Mouse (Mus musculus) macrophage (primary cell): ENCODE measurements at regions not wholly inside any gene's neighbourhood (a gene's known extent, or its start where the extent isn't known, plus 50 kb on each side); places are given as distances from the start of the nearest gene placed in this dataset.

Experiments used
- H3K27ac ChIP-seq: fragments of 350-480 bp; formaldehyde crosslinking; 2 replicates; pipeline ENCODE4 v1.9.0; 2021
- H3K36me3 ChIP-seq: fragments of 350-480 bp; formaldehyde crosslinking; 2 replicates; pipeline ENCODE4 v1.9.0; 2021; ENCODE audit errors: inconsistent target
- H3K4me3 ChIP-seq: fragments of 350-480 bp; formaldehyde crosslinking; 2 replicates; pipeline ENCODE4 v1.9.0; 2021; ENCODE audit errors: inconsistent target
- H3K79me2 ChIP-seq: fragments of 350-480 bp; formaldehyde crosslinking; 2 replicates; pipeline ENCODE4 v1.9.0; 2021; ENCODE audit errors: inconsistent target
- WGBS: methylation state at CpG from one replicate; pipeline ENCODE4 v1.1.7; 2026; ENCODE audit warnings: inconsistent platforms; ENCODE audit not compliant: missing documents; 5-methylcytosine and 5-hydroxymethylcytosine counted together

GRCm38 (mm10) chr14:103906417-103907070 lies 62.3 kb upstream of the Ednrb start:
- Histone ChIP-seq H3K79me2 (no peaks in the 10 kb centered on the region), H3K27ac (no peak overlapping the region), H3K4me3 (no peak overlapping the region), H3K36me3 (no peaks in the 10 kb centered on the region)
- 96% methylated on average over 2 of the region's 2 CpGs for WGBS

GRCm38 (mm10) chr14:103900817-103901216 lies 56.6 kb upstream of the Ednrb start:
- no peak overlapping the region for H3K4me3 ChIP-seq
- 58% methylated on average over 2 of the region's 2 CpGs for WGBS
- no peaks in the 10 kb centered on the region for H3K36me3 ChIP-seq
- H3K27ac ChIP-seq: no peak overlapping the region
- H3K79me2 ChIP-seq: no peaks in the 10 kb centered on the region

- H3K27ac ChIP-seq: peak overlapping the region; percentile 46
- H3K79me2 ChIP-seq: no peaks in the 10 kb centered on the region
- H3K4me3 ChIP-seq: no peak overlapping the region
- H3K36me3 ChIP-seq: no peaks in the 10 kb centered on the region
- 55% methylated on average over 22 of the region's 22 CpGs for WGBS
These were observed 55.1 kb upstream of the Ednrb start for GRCm38 (mm10) chr14:103899111-103899814.

GRCm38 (mm10) chr14:103898689-103899088 lies 54.5 kb upstream of the Ednrb start:
- no peaks in the 10 kb centered on the region for H3K79me2 ChIP-seq
- H3K4me3 ChIP-seq: no peak overlapping the region
- H3K36me3 ChIP-seq: no peaks in the 10 kb centered on the region
- peak overlapping the region; percentile 46 for H3K27ac ChIP-seq
- 5% methylated on average over 9 of the region's 9 CpGs for WGBS

- WGBS: 95% methylated on average over 7 of the region's 7 CpGs
- no peaks in the 10 kb centered on the region for H3K36me3 ChIP-seq
- no peak overlapping the region for H3K27ac ChIP-seq
- no peaks in the 10 kb centered on the region for H3K79me2 ChIP-seq
- H3K4me3 ChIP-seq: no peak overlapping the region
These were observed 51.1 kb upstream of the Ednrb start for GRCm38 (mm10) chr14:103895261-103895660.
